Mouse (Mus musculus): ENCODE results near the gene Pex12. TPM values are rescaled to one million over a fixed set of nuclear protein-coding genes. Genes with fewer than 3 reads are reported as not detected.
A peak's percentile ranks its signal among the peaks of the same experiment; 100 is the strongest.
"Not testable (repeated sequence)": the region's sequence is repeated elsewhere in the genome, so short reads cannot be mapped to it uniquely, and the experiment has no call there.

Pex12 gene
- polyA plus RNA-seq, 1 experiment from 2014 or later: 16.4 TPM

- Histone ChIP-seq H3K9ac (no peak overlapping the region), H3K27me3 (replicated peaks) (no peaks in the 10 kb centered on the region), H3K4me3 (replicated peaks) (no peak overlapping the region), H3K4me1 (replicated peaks) (no peaks in the 10 kb centered on the region), H3K4me2 (replicated peaks) (no peak overlapping the region), H3K9me3 (no peaks in the 10 kb centered on the region), H3K27ac (no peak overlapping the region), H3K36me3 (no peaks in the 10 kb centered on the region)
- 64% methylated on average over 6 of the region's 6 CpGs for WGBS
- no peak for ATAC-seq
These were observed 22.7 kb downstream of the Pex12 start for GRCm38 (mm10) chr11:83279691-83280090.

- H3K27me3 ChIP-seq (replicated peaks): no peaks in the 10 kb centered on the region
- H3K4me1 ChIP-seq (replicated peaks): no peaks in the 10 kb centered on the region
- H3K4me2 ChIP-seq (replicated peaks): no peak overlapping the region
- WGBS: 84% methylated on average over 4 of the region's 4 CpGs
- H3K4me3 ChIP-seq (replicated peaks): no peak overlapping the region
- no peaks in the 10 kb centered on the region for H3K9me3 ChIP-seq
- H3K27ac ChIP-seq: no peak overlapping the region
- H3K36me3 ChIP-seq: no peaks in the 10 kb centered on the region
- no peak for ATAC-seq
- no peak overlapping the region for H3K9ac ChIP-seq
These were observed 23.4 kb downstream of the Pex12 start for GRCm38 (mm10) chr11:83279024-83279423.

- Histone ChIP-seq H3K36me3 (no peaks in the 10 kb centered on the region), H3K9ac (no peak overlapping the region), H3K9me3 (no peaks in the 10 kb centered on the region), H3K4me1 (replicated peaks) (no peaks in the 10 kb centered on the region), H3K4me3 (replicated peaks) (no peak overlapping the region), H3K27me3 (replicated peaks) (no peaks in the 10 kb centered on the region), H3K27ac (no peak overlapping the region), H3K4me2 (replicated peaks) (no peak overlapping the region)
- no peak for ATAC-seq
- 46% methylated on average over 7 of the region's 7 CpGs for WGBS
These were observed 26.1 kb downstream of the Pex12 start for GRCm38 (mm10) chr11:83276251-83276650.

- no peaks in the 10 kb centered on the region for H3K4me1 ChIP-seq (replicated peaks)
- no peaks in the 10 kb centered on the region for H3K9me3 ChIP-seq
- 17% methylated on average over 2 of the region's 2 CpGs for WGBS
- H3K36me3 ChIP-seq: no peaks in the 10 kb centered on the region
- no peaks in the 10 kb centered on the region for H3K27me3 ChIP-seq (replicated peaks)
- H3K9ac ChIP-seq: no peak overlapping the region
- H3K4me3 ChIP-seq (replicated peaks): no peak overlapping the region
- no peak overlapping the region for H3K4me2 ChIP-seq (replicated peaks)
- H3K27ac ChIP-seq: no peak overlapping the region
- ATAC-seq: peak; percentile 3; the same call in 1 of the 2 replicates
These were observed 30.2 kb downstream of the Pex12 start for GRCm38 (mm10) chr11:83271951-83272843.

DNA sequence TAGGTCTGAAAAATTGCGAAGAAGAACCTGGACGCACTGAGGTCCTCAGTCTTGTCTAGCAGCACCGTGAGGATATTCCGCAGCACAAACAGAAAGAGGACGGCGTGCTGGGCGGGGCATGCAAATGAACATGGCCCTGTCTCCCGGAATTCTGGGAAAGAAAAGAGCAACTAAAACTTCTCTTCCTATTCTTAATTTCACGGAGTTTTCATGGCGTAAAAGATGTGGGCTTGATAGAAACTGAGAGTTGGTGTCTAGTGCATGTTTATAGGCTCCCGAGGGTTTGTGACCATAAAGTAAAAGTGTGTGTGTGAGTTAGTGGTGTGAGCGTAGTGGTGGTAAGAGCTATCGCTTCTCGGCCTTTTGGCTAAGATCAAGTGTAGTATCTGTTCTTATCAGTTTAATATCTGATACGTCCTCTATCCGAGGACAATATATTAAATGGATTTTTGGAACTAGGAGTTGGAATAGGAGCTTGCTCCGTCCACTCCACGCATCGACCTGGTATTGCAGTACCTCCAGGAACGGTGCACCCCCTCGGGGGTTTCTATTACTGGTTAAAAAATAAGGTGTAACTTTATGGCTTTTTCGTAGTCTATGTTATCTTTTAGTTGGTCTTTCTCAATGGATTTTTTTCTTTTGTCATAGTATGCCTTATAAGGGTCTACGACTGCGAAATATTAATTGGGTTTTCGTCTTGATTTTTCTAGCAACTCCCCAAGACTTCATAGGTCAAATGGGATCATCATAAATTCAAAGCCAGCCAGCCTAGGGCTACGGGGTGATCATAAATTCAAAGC lies 31.0 kb downstream of the Pex12 start:
- Histone ChIP-seq H3K27ac (peak overlapping the region; percentile 76), H3K9ac (peak overlapping the region; percentile 50), H3K4me2 (replicated peaks) (peak overlapping the region; percentile 69), H3K36me3 (no peaks in the 10 kb centered on the region), H3K9me3 (no peaks in the 10 kb centered on the region), H3K27me3 (replicated peaks) (no peaks in the 10 kb centered on the region), H3K4me1 (replicated peaks) (no peaks in the 10 kb centered on the region), H3K4me3 (replicated peaks) (peak overlapping the region; percentile 55)
- WGBS: under 1% methylated on average over 26 of the region's 26 CpGs
- ATAC-seq: peak; percentile 94

DNA sequence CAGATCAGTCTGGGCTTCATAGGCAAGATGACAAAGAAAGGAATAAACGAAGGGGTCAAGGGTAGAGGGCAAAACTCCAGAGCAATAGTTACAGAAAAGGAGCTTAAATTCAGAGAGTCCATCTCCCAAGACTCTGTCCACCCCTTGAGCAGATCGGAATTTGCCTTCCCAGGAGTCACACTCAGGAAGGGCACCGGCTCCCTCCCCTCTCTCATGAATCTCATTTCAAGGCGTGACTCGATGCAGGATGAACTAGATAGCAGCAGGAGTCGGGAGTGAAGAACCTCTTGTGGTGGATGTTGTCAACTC lies 31.6 kb downstream of the Pex12 start:
- WGBS: 1% methylated on average over 6 of the region's 6 CpGs
- H3K9ac ChIP-seq: peak overlapping the region; percentile 50

DNA sequence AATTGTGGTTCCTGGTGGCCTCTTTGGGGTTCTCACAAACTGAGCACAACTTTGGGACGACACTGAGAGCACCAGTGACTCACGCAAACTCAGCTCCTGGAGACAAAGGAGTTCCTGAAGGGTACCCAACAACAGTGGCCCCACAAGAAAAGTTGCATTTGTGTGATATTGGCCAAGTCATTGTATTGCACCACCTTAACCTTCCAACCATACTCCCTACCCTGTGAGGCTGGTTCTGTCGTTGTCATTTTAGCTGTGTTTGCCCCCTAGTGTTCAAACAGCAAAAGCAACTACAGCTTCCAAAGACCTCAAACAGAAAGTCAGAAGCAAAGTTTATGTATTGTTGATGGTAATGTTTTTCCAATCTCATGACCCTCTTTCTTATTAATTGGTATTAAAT lies 39.2 kb downstream of the Pex12 start:
- ATAC-seq: no peak
- Histone ChIP-seq H3K4me1 (replicated peaks) (no peaks in the 10 kb centered on the region), H3K4me2 (replicated peaks) (no peak overlapping the region), H3K9ac (no peak overlapping the region), H3K36me3 (no peaks in the 10 kb centered on the region), H3K4me3 (replicated peaks) (no peak overlapping the region), H3K27me3 (replicated peaks) (no peaks in the 10 kb centered on the region), H3K27ac (no peak overlapping the region), H3K9me3 (no peaks in the 10 kb centered on the region)
- 60% methylated on average over 3 of the region's 3 CpGs for WGBS

More for the DNA sequence above, 31.6 kb downstream of the Pex12 start:
- no peaks in the 10 kb centered on the region for H3K4me1 ChIP-seq (replicated peaks)
- H3K4me2 ChIP-seq (replicated peaks): peak overlapping the region; percentile 69
- H3K27me3 ChIP-seq (replicated peaks): no peaks in the 10 kb centered on the region
- H3K36me3 ChIP-seq: no peaks in the 10 kb centered on the region
- H3K4me3 ChIP-seq (replicated peaks): peak overlapping the region; percentile 55
- H3K9me3 ChIP-seq: no peaks in the 10 kb centered on the region
- peak; percentile 61 for ATAC-seq
- peak overlapping the region; percentile 76; the same call in 1 of the 2 replicates for H3K27ac ChIP-seq

GRCm38 (mm10) chr11:83262673-83263072 lies 39.7 kb downstream of the Pex12 start:
- no peak for ATAC-seq

GRCm38 (mm10) chr11:83257211-83257610 lies 45.2 kb downstream of the Pex12 start:
- H3K27me3 ChIP-seq (replicated peaks); H3K4me2 ChIP-seq (replicated peaks); H3K27ac ChIP-seq; ATAC-seq; H3K36me3 ChIP-seq; H3K9me3 ChIP-seq; H3K4me1 ChIP-seq (replicated peaks); H3K9ac ChIP-seq; H3K4me3 ChIP-seq (replicated peaks): not testable (repeated sequence)
- 42% methylated on average over 5 of the region's 5 CpGs for WGBS

More at GRCm38 (mm10) chr11:83262673-83263072, 39.7 kb downstream of the Pex12 start:
- Histone ChIP-seq H3K4me2 (replicated peaks) (no peak overlapping the region), H3K9me3 (no peaks in the 10 kb centered on the region), H3K4me1 (replicated peaks) (no peaks in the 10 kb centered on the region), H3K27ac (no peak overlapping the region), H3K27me3 (replicated peaks) (no peaks in the 10 kb centered on the region), H3K36me3 (no peaks in the 10 kb centered on the region), H3K9ac (no peak overlapping the region), H3K4me3 (replicated peaks) (no peak overlapping the region)
- WGBS: 85% methylated on average over 1 of the region's 1 CpGs

Other genes with a start within 250 kb of the Pex12 start
- gene Slfn2, start 237.5 kb downstream of the Pex12 start, polyA plus RNA-seq (2015; fragmentation: Nextera tagmentation; extraction: Ambion mirVana): 4.7 and 7.1 TPM in 2 replicates
- gene Slfn1, start 185.7 kb downstream of the Pex12 start, polyA plus RNA-seq (2015; fragmentation: Nextera tagmentation; extraction: Ambion mirVana): 0.49 and 0.66 TPM in 2 replicates
- 0.06 and 0.15 TPM in 2 replicates for gene Slfn4, start 127.4 kb downstream of the Pex12 start, polyA plus RNA-seq (2015; fragmentation: Nextera tagmentation; extraction: Ambion mirVana)
- gene Slfn3, start 111.3 kb downstream of the Pex12 start, polyA plus RNA-seq (2015; fragmentation: Nextera tagmentation; extraction: Ambion mirVana): 0.62 and 0.80 TPM in 2 replicates
- 0.34 and 0.88 TPM in 2 replicates for gene Slfn14, start 15.9 kb downstream of the Pex12 start, polyA plus RNA-seq (2015; fragmentation: Nextera tagmentation; extraction: Ambion mirVana)
- 48.1 and 51.0 TPM in 2 replicates for gene Ap2b1, start 3.6 kb downstream of the Pex12 start, polyA plus RNA-seq (2015; fragmentation: Nextera tagmentation; extraction: Ambion mirVana)
- 2.3 and 2.6 TPM in 2 replicates for gene Rasl10b, start 106.6 kb upstream of the Pex12 start, polyA plus RNA-seq (2015; fragmentation: Nextera tagmentation; extraction: Ambion mirVana)
- 0.13 TPM in 1 of 2 replicates, not detected in the other for gene Gas2l2, start 126.9 kb upstream of the Pex12 start, polyA plus RNA-seq (2015; fragmentation: Nextera tagmentation; extraction: Ambion mirVana)
- gene 1700020L24Rik, start 135.1 kb upstream of the Pex12 start, polyA plus RNA-seq (2015; fragmentation: Nextera tagmentation; extraction: Ambion mirVana): 0.76 and 0.87 TPM in 2 replicates
- gene Mmp28, start 160.5 kb upstream of the Pex12 start, polyA plus RNA-seq (2015; fragmentation: Nextera tagmentation; extraction: Ambion mirVana): 1.4 and 1.5 TPM in 2 replicates
- gene Taf15, start 170.5 kb upstream of the Pex12 start, polyA plus RNA-seq (2015; fragmentation: Nextera tagmentation; extraction: Ambion mirVana): 12.9 and 13.9 TPM in 2 replicates
- not detected in 2 replicates for gene Heatr9, start 219.6 kb upstream of the Pex12 start, polyA plus RNA-seq (2015; fragmentation: Nextera tagmentation; extraction: Ambion mirVana)
- gene Ccl5, start 227.9 kb upstream of the Pex12 start, polyA plus RNA-seq (2015; fragmentation: Nextera tagmentation; extraction: Ambion mirVana): 3.1 and 3.7 TPM in 2 replicates